Mouse (Mus musculus) heart, adult 2 months (tissue): ENCODE measurements around the gene Tmem132d. TPM values are rescaled to one million over a fixed set of nuclear protein-coding genes. Genes with fewer than 3 reads are reported as not detected.

Experiments
- DNase-seq, 2 experiments: peaks; one replicate each; pipeline ENCODE4 v3.0.0; 2021
- H3K27ac ChIP-seq: fragments of 200-600 bp; 2 replicates; pipeline ENCODE4 v1.8.1; 2022
- H3K27me3 ChIP-seq: fragments of 200-500 bp; 2 replicates; pipeline ENCODE4 v1.6.1; 2012; ENCODE audit warnings: mild to moderate bottlenecking, low read length, inconsistent platforms, mixed read lengths; ENCODE audit not compliant: control insufficient read depth, insufficient read depth
- H3K36me3 ChIP-seq: fragments of 200-500 bp; 2 replicates; pipeline ENCODE4 v1.6.1; 2012; ENCODE audit warnings: low read length, inconsistent platforms; ENCODE audit not compliant: control insufficient read depth, insufficient read depth
- H3K4me1 ChIP-seq: fragments of 200-500 bp; 2 replicates; pipeline ENCODE4 v1.6.1; 2011; ENCODE audit warnings: low read length; ENCODE audit not compliant: control insufficient read depth, insufficient read depth
- H3K4me3 ChIP-seq: fragments of 200-600 bp; 2 replicates; pipeline ENCODE4 v1.8.1; 2022
- H3K79me2 ChIP-seq: fragments of 200-500 bp; replicated peaks from 2 replicates; pipeline ENCODE4 v1.6.1; 2012; ENCODE audit warnings: mild to moderate bottlenecking, inconsistent platforms, low read length, moderate library complexity, mixed read lengths; ENCODE audit not compliant: control insufficient read depth, insufficient read depth
- H3K9ac ChIP-seq: fragments of 200-500 bp; 2 replicates; pipeline ENCODE4 v1.6.1; 2012; ENCODE audit warnings: low read depth, mild to moderate bottlenecking, control low read depth, inconsistent platforms, low read length, mixed read lengths
- CTCF ChIP-seq: fragments of 200-600 bp; IDR thresholded peaks from 2 replicates; pipeline ENCODE4 v1.8.1; 2022; ENCODE audit warnings: antibody characterized with exemption, mild to moderate bottlenecking, moderate library complexity
- EP300 ChIP-seq: fragments of 200-500 bp; IDR thresholded peaks from 2 replicates; pipeline ENCODE4 v1.6.1; 2011; ENCODE audit warnings: low read depth, low read length, control low read depth; ENCODE audit not compliant: insufficient read depth
- POLR2A ChIP-seq: fragments of 200-500 bp; IDR thresholded peaks from 2 replicates; pipeline ENCODE4 v1.6.1; 2011; ENCODE audit warnings: mild to moderate bottlenecking, low read depth, low read length, control low read depth; ENCODE audit not compliant: insufficient read depth
- WGBS: fragments of 180-500 bp; shearing (Covaris S2); methylation state at CpG from one replicate; pipeline ENCODE4 v1.1.7; 2018; 5-methylcytosine and 5-hydroxymethylcytosine counted together
- intact Hi-C: fragments of 180-260 bp; cut with DNase I; formaldehyde crosslinking; loops from one replicate; pipeline ENCODE4 v1.15.1; 2025
- polyA plus RNA-seq: library from polyadenylated mRNA; depleted of rRNA; stranded (reverse); fragments of >200 nt; gene quantifications from 2 replicates; pipeline ENCODE4 v1.2.3, GENCODE M21; 2012
- total RNA-seq, 2 experiments: library from RNA; stranded (reverse); gene quantifications; 2 replicates each; pipeline ENCODE4 v1.2.3; 2021

Tmem132d gene
- total and polyA plus RNA-seq, 3 experiments, result 0.03 to 0.06 TPM; not detected in 1

- WGBS, result 72% methylated on average over 6 of the region's 6 CpGs
- no peak overlapping the region for H3K9ac ChIP-seq
- no peaks in the 10 kb centered on the region for H3K4me1 ChIP-seq
- H3K27ac ChIP-seq, result no peak overlapping the region
- H3K79me2 ChIP-seq, result no peaks in the 10 kb centered on the region
- no peak for TF ChIP-seq CTCF
- no peak for TF ChIP-seq POLR2A
- no peak for TF ChIP-seq EP300
- H3K27me3 ChIP-seq, result no peaks in the 10 kb centered on the region
- H3K4me3 ChIP-seq, result no peak overlapping the region
- H3K36me3 ChIP-seq, result no peaks in the 10 kb centered on the region
- DNase-seq, result no peak
- intact Hi-C loops, result no loop called here
Measured at GRCm38 (mm10) chr5:127865157-127865556, 567.7 kb downstream of the Tmem132d start.

GRCm38 (mm10) chr5:127859719-127860118 lies 573.2 kb downstream of the Tmem132d start:
- Histone ChIP-seq H3K4me1 (no peaks in the 10 kb centered on the region), H3K36me3 (no peaks in the 10 kb centered on the region), H3K79me2 (no peaks in the 10 kb centered on the region), H3K27ac (no peak overlapping the region), H3K9ac (no peak overlapping the region), H3K27me3 (no peaks in the 10 kb centered on the region), H3K4me3 (no peak overlapping the region)
- WGBS, result 57% methylated on average over 2 of the region's 2 CpGs
- no peak for DNase-seq
- intact Hi-C loops, result no loop called here
- no peak for TF ChIP-seq CTCF
- no peak for TF ChIP-seq POLR2A
- no peak for TF ChIP-seq EP300

GRCm38 (mm10) chr5:127852305-127852704 lies 580.6 kb downstream of the Tmem132d start:
- Histone ChIP-seq H3K36me3 (no peaks in the 10 kb centered on the region), H3K4me3 (no peak overlapping the region), H3K4me1 (no peaks in the 10 kb centered on the region), H3K27ac (no peak overlapping the region), H3K9ac (no peak overlapping the region), H3K79me2 (no peaks in the 10 kb centered on the region), H3K27me3 (no peaks in the 10 kb centered on the region)
- no peak for TF ChIP-seq POLR2A
- TF ChIP-seq EP300, result no peak
- no peak for TF ChIP-seq CTCF
- no peak for DNase-seq
- intact Hi-C loops, result no loop called here
- 71% methylated on average over 1 of the region's 1 CpGs for WGBS

- TF ChIP-seq POLR2A, result no peak
- no peak for TF ChIP-seq CTCF
- no peak for TF ChIP-seq EP300
- intact Hi-C loops, result no loop called here
- no peak overlapping the region for H3K27ac ChIP-seq
- no peak overlapping the region for H3K4me3 ChIP-seq
- no peak overlapping the region for H3K9ac ChIP-seq
- 90% methylated on average over 2 of the region's 2 CpGs for WGBS
- H3K79me2 ChIP-seq, result no peaks in the 10 kb centered on the region
- H3K4me1 ChIP-seq, result no peaks in the 10 kb centered on the region
- H3K36me3 ChIP-seq, result no peaks in the 10 kb centered on the region
- no peaks in the 10 kb centered on the region for H3K27me3 ChIP-seq
- no peak for DNase-seq
Measured at GRCm38 (mm10) chr5:127831791-127832190, 601.1 kb downstream of the Tmem132d start.

- no peaks in the 10 kb centered on the region for H3K79me2 ChIP-seq
- DNase-seq, result no peak
- no peak overlapping the region for H3K4me3 ChIP-seq
- H3K27ac ChIP-seq, result no peak overlapping the region
- TF ChIP-seq POLR2A, result no peak
- no peak for TF ChIP-seq CTCF
- TF ChIP-seq EP300, result no peak
- no peaks in the 10 kb centered on the region for H3K4me1 ChIP-seq
- no peaks in the 10 kb centered on the region for H3K36me3 ChIP-seq
- no peak overlapping the region for H3K9ac ChIP-seq
- intact Hi-C loops, result no loop called here
- H3K27me3 ChIP-seq, result no peaks in the 10 kb centered on the region
- 61% methylated on average over 1 of the region's 1 CpGs for WGBS
Measured at GRCm38 (mm10) chr5:127830831-127831230, 602.0 kb downstream of the Tmem132d start.

- 76% methylated on average over 6 of the region's 6 CpGs for WGBS
Measured at GRCm38 (mm10) chr5:127828756-127829155, 604.1 kb downstream of the Tmem132d start.

GRCm38 (mm10) chr5:127821960-127822359 lies 610.9 kb downstream of the Tmem132d start:
- intact Hi-C loops, result no loop called here
- H3K36me3 ChIP-seq, result no peaks in the 10 kb centered on the region
- DNase-seq, result no peak
- no peaks in the 10 kb centered on the region for H3K27me3 ChIP-seq
- no peak overlapping the region for H3K9ac ChIP-seq
- no peaks in the 10 kb centered on the region for H3K4me1 ChIP-seq
- WGBS, result 26% methylated on average over 1 of the region's 1 CpGs
- no peak for TF ChIP-seq POLR2A
- TF ChIP-seq EP300, result no peak
- TF ChIP-seq CTCF, result no peak
- no peak overlapping the region for H3K27ac ChIP-seq
- no peak overlapping the region for H3K4me3 ChIP-seq
- no peaks in the 10 kb centered on the region for H3K79me2 ChIP-seq

More at GRCm38 (mm10) chr5:127828756-127829155, 604.1 kb downstream of the Tmem132d start:
- Histone ChIP-seq H3K36me3 (no peaks in the 10 kb centered on the region), H3K27me3 (no peaks in the 10 kb centered on the region), H3K79me2 (no peaks in the 10 kb centered on the region), H3K9ac (no peak overlapping the region), H3K4me1 (no peaks in the 10 kb centered on the region), H3K4me3 (no peak overlapping the region), H3K27ac (no peak overlapping the region)
- TF ChIP-seq POLR2A (no peak), CTCF (no peak), EP300 (no peak)
- intact Hi-C loops, result no loop called here
- no peak for DNase-seq
